Mouse (Mus musculus) kidney, embryonic 16.5 days (tissue): ENCODE measurements around the gene Dusp5. TPM values are rescaled to one million over a fixed set of nuclear protein-coding genes. Genes with fewer than 3 reads are reported as not detected.
A peak's percentile ranks its signal among the peaks of the same experiment; 100 is the strongest.

Source experiments
- ATAC-seq: fragments of 200-750 bp; cut with Nextera tagmentation; 2 replicates; pipeline ENCODE4 v1.8.0; 2017; ENCODE audit warnings: moderate TSS enrichment; ENCODE audit not compliant: low FRiP score, low TSS enrichment
- H3K27ac ChIP-seq: fragments of 300-500 bp; sonication (generic); 2 replicates; pipeline ENCODE4 v1.5.1; 2014; ENCODE audit warnings: low read length
- H3K27me3 ChIP-seq: fragments of 300-500 bp; sonication (generic); 2 replicates; pipeline ENCODE4 v1.6.1; 2014; ENCODE audit warnings: low read length, control low read depth, mixed read lengths; ENCODE audit not compliant: insufficient read depth
- H3K36me3 ChIP-seq: fragments of 300-500 bp; sonication (generic); 2 replicates; pipeline ENCODE4 v1.6.1; 2014; ENCODE audit warnings: low read length, control low read depth, mixed read lengths; ENCODE audit not compliant: insufficient read depth
- H3K4me1 ChIP-seq: fragments of 300-500 bp; sonication (generic); 2 replicates; pipeline ENCODE4 v1.6.1; 2014; ENCODE audit warnings: low read length, control low read depth, mixed read lengths; ENCODE audit not compliant: insufficient read depth
- H3K4me2 ChIP-seq: fragments of 300-500 bp; sonication (generic); replicated peaks from 2 replicates; pipeline ENCODE4 v1.6.1; 2014; ENCODE audit warnings: low read depth, low read length
- H3K4me3 ChIP-seq: fragments of 300-500 bp; sonication (generic); 2 replicates; pipeline ENCODE4 v1.5.1; 2014; ENCODE audit warnings: mild to moderate bottlenecking, low read length
- H3K9ac ChIP-seq: fragments of 300-500 bp; sonication (generic); replicated peaks from 2 replicates; pipeline ENCODE4 v1.6.1; 2014; ENCODE audit warnings: low read length
- H3K9me3 ChIP-seq: fragments of 300-500 bp; sonication (generic); 2 replicates; pipeline ENCODE4 v1.6.1; 2016; ENCODE audit warnings: low read length, control low read depth
- WGBS: fragments of 180-500 bp; shearing (Covaris S2); extraction: QIAGEN DNeasy Blood & Tissue Kit; methylation state at CpG from one replicate; pipeline ENCODE4 v1.1.7; 2014; 5-methylcytosine and 5-hydroxymethylcytosine counted together
- polyA plus RNA-seq: library from polyadenylated mRNA; unstranded; fragments of >200 nt; fragmentation: Nextera tagmentation; extraction: Ambion mirVana; gene quantifications from 2 replicates; pipeline ENCODE4 v1.2.1, GENCODE M21; 2015

The Dusp5 gene
- polyA plus RNA-seq, 1 experiment from 2014 or later, result 9.6 TPM

DNA sequence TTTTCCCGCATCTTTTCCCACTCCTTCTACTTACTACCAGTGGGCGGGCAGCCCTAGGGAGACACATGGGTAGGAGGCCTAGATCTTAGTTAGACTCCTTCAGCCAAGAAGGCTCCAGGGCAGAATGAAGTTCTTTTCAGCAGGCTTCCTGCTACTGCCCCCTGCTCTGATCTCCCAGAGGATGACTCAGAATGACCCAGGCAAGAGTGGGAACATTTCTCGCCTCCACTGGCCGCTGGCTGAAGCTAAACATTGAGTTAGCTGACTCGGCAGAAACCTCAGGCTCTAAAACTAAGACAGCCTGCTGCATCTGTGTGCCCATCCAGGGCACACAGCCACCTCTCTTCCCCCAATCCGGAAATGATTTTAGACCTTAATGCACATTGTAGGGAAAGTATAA lies 23.9 kb downstream of the Dusp5 start:
- Histone ChIP-seq H3K36me3 (no peaks in the 10 kb centered on the region), H3K27ac (no peak overlapping the region)
- no peak for ATAC-seq

DNA sequence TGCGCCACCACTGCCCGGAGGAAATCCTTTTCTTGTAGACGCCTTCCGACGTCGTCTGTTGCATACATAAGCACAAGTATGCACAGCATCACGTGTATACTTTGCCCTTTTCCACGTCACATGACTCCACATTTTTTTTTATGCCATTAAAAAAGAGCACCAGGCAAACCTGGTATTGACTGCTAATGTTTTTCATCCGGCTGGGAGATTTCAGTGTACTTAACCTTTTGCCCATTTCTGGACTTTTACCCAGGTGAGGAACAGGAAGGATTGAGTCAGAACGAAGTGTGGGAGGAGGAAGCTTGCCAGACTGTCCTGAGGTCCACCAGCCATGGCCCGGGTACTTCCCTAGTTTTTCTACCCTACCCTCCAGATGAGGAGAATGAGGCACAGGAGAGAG lies 25.5 kb downstream of the Dusp5 start:
- H3K4me1 ChIP-seq, result peaks cover 23% of the 10 kb centered on the region
- H3K4me2 ChIP-seq, result no peak overlapping the region
- no peak overlapping the region for H3K9ac ChIP-seq
- no peaks in the 10 kb centered on the region for H3K9me3 ChIP-seq
- ATAC-seq, result no peak
- no peaks in the 10 kb centered on the region for H3K27me3 ChIP-seq
- no peaks in the 10 kb centered on the region for H3K36me3 ChIP-seq
- WGBS, result 72% methylated on average over 11 of the region's 11 CpGs
- H3K4me3 ChIP-seq, result no peak overlapping the region
- no peak overlapping the region for H3K27ac ChIP-seq

More for the DNA sequence above, 23.9 kb downstream of the Dusp5 start:
- Histone ChIP-seq H3K4me3 (no peak overlapping the region), H3K4me2 (no peak overlapping the region), H3K9ac (no peak overlapping the region), H3K27me3 (no peaks in the 10 kb centered on the region), H3K9me3 (no peaks in the 10 kb centered on the region), H3K4me1 (peaks cover 31% of the 10 kb centered on the region)
- WGBS, result 26% methylated on average over 6 of the region's 6 CpGs

DNA sequence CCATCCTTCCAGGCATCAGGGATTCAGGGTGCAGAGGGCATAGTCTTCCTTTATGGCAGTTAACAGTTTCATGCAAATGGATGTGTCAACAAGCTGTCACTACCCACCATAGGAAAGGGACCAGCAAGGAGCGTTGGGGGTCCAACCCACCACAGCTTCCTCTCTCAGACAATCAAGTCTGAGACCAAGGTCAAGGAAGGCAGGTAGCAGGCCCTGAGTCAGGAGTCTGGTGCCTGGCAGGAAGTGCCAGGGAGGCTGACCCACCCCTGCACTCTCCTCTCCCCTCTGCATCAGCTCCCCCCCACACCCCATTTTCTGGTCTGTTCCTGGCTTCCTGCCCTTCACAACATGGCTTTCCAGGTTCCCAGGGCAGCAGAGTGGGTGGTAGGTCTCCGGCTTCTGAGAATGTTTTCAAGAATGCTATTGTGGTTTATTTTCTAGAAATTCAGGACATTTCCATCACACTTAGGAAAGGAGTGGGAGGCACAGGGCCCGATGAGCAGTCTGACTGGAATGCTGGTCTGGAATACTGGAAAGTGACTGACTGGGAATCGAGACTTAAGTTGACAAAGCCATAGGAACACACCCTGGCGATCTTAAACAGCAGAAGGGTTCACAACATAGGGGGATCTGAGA lies 26.2 kb downstream of the Dusp5 start:
- ATAC-seq, result no peak
- no peaks in the 10 kb centered on the region for H3K36me3 ChIP-seq
- 51% methylated on average over 5 of the region's 5 CpGs for WGBS

DNA sequence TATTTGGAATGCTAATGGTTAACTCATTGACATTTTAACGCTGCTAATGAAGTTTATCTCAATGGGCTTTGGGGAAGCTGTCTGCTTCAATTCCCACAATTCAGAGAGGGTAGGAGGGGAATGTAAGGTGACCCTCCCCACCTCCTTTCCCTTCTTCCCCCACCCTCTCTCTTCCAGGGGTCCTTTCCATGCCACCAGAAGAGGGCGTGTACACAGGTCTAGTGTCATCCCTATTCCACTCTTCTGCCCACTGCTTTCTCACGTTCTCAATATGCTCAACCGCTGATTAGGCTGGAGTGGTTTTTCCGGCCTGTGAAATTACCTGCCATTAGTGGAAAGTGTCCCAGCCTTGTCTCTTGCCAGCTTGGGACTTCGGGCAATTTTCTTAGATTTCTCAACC lies 27.9 kb downstream of the Dusp5 start:
- Histone ChIP-seq H3K36me3 (no peaks in the 10 kb centered on the region), H3K9ac (peak overlapping the region; percentile 24), H3K9me3 (no peaks in the 10 kb centered on the region), H3K4me1 (peaks cover 23% of the 10 kb centered on the region), H3K27me3 (no peaks in the 10 kb centered on the region), H3K4me2 (peak overlapping the region; percentile 50), H3K4me3 (peak overlapping the region; percentile 12), H3K27ac (no peak overlapping the region)
- 23% methylated on average over 6 of the region's 6 CpGs for WGBS
- no peak for ATAC-seq

More for the DNA sequence above, 26.2 kb downstream of the Dusp5 start:
- Histone ChIP-seq H3K27me3 (no peaks in the 10 kb centered on the region), H3K4me1 (peaks cover 23% of the 10 kb centered on the region), H3K9me3 (no peaks in the 10 kb centered on the region), H3K4me3 (no peak overlapping the region), H3K9ac (no peak overlapping the region), H3K27ac (no peak overlapping the region), H3K4me2 (no peak overlapping the region)

DNA sequence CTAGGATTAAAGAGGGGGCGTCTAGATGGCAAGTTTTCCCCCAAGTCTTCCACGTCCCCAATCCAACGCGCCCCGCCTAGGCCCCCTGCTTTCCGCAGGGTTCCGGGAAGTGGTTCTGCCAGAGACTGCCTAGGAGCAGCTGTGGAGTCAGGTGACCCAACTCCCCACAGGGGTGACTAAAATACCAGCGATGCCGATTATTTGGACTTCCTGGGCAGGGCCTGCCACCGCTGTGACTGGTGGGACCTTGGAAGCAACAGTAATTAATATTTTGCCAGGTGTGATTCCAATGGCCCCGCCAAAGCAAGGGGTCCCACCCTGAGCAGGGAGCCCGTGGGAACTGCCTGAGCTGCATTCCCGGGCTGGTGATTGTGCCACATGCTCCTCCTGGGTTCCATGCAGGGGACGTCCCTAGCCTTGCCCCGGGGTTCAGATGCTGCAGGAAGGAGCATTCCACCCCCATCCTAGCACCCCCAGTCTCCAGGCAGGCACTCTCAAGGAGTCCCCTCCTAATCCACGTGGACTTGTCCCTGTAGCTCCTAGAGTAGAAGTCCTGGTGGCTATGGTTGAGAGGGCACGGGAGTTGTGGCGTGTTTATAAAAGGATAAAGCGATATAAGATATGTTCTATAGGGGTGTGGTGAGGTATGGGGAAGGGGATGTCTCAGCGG lies 28.5 kb downstream of the Dusp5 start:
- peak overlapping the region; percentile 24 for H3K9ac ChIP-seq
- WGBS, result 23% methylated on average over 20 of the region's 20 CpGs
- peak overlapping the region; percentile 12 for H3K4me3 ChIP-seq
- no peak overlapping the region for H3K27ac ChIP-seq
- peaks cover 20% of the 10 kb centered on the region for H3K4me1 ChIP-seq
- H3K36me3 ChIP-seq, result no peaks in the 10 kb centered on the region
- peak overlapping the region; percentile 50 for H3K4me2 ChIP-seq
- no peaks in the 10 kb centered on the region for H3K27me3 ChIP-seq
- ATAC-seq, result peak; percentile 79
- H3K9me3 ChIP-seq, result no peaks in the 10 kb centered on the region

DNA sequence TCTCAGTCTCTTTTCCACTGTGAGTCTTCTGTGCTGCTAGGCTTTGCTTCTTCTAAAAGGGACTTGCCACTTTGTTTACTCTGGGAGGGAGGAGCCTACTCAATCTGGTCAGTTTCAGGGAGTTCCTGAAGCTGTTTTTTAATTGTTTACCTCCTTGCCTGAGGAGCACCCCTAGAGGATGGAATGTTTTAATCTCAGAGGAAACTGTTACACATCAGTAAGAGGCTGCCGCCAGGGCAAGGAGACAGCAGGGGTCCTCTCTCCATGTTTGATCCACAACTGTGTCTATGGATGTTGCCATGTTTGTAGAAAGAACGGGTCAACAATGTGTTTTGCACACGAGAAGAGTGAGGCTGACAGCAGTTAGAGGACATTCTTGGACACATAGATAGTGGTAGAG lies 31.5 kb downstream of the Dusp5 start:
- H3K4me3 ChIP-seq, result no peak overlapping the region
- H3K27me3 ChIP-seq, result no peaks in the 10 kb centered on the region
- H3K9me3 ChIP-seq, result no peaks in the 10 kb centered on the region; the same call in 1 of the 2 replicates
- H3K9ac ChIP-seq, result no peak overlapping the region
- no peak for ATAC-seq
- no peak overlapping the region for H3K27ac ChIP-seq
- no peak overlapping the region for H3K4me2 ChIP-seq
- 96% methylated on average over 3 of the region's 3 CpGs for WGBS
- peaks cover 11% of the 10 kb centered on the region for H3K4me1 ChIP-seq
- no peaks in the 10 kb centered on the region for H3K36me3 ChIP-seq

DNA sequence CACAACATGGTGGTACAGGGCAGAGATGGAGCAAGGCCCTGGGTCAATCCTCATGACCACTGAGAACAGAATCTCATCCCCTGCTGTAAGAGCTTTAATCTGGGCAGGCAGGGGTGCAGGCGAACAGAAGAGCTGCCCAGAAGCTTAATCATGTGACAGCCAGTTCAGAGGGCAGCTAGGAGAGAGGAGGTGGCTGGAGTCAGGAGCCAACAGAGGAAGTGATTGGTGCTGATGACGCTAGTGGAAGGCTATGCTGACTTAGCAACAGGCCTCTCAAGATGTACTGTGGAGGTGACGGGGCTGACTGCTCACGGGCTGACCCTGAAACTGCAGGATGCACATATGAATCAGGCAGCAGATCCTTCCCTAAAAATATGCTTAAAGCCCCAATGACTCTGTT lies 35.3 kb downstream of the Dusp5 start:
- no peak overlapping the region for H3K27ac ChIP-seq
- WGBS, result 37% methylated on average over 4 of the region's 4 CpGs
- peaks cover 6% of the 10 kb centered on the region for H3K9me3 ChIP-seq
- no peaks in the 10 kb centered on the region for H3K27me3 ChIP-seq
- no peak overlapping the region for H3K9ac ChIP-seq
- H3K36me3 ChIP-seq, result no peaks in the 10 kb centered on the region
- no peaks in the 10 kb centered on the region for H3K4me1 ChIP-seq
- no peak overlapping the region for H3K4me3 ChIP-seq
- no peak; the same call in 1 of the 2 replicates for ATAC-seq
- H3K4me2 ChIP-seq, result no peak overlapping the region

DNA sequence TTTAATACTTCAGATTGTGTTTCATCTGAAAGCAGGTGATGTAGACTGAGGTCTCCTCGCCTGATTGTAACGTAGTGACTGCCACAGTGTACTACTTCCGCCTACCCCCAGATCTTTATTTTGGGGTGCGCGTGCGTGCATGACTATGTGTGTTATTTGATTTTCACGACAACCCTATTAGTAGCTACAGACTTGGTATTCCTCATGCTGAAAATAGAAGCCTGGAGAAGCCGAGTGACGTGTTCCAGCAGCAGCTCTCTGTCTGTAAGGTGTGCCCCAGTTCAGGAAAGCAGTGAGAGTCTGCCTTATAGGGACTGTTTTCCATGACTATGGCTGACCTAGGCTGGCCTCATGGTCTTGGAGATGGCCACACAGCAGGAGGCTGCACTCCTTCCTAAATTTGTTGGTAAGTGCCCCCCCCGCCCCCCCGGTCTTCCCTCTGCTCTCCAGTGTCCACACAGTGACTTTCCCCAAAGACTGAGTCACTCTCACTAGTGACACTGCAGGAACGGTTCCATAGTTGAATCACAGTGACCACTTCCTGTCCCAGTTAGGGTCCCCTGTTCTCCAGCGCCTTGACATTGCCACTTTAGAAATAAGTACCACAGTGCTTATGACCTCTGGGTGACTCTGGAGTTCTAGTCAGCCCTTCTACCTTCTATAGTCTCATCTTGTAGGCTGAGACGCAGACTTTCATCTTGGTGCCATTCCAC lies 36.8 kb downstream of the Dusp5 start:
- Histone ChIP-seq H3K4me2 (no peak overlapping the region), H3K4me3 (no peak overlapping the region), H3K27ac (no peak overlapping the region), H3K4me1 (no peaks in the 10 kb centered on the region), H3K9me3 (peaks cover 6% of the 10 kb centered on the region), H3K9ac (no peak overlapping the region), H3K27me3 (no peaks in the 10 kb centered on the region), H3K36me3 (no peaks in the 10 kb centered on the region)
- ATAC-seq, result no peak
- WGBS, result 94% methylated on average over 14 of the region's 14 CpGs

DNA sequence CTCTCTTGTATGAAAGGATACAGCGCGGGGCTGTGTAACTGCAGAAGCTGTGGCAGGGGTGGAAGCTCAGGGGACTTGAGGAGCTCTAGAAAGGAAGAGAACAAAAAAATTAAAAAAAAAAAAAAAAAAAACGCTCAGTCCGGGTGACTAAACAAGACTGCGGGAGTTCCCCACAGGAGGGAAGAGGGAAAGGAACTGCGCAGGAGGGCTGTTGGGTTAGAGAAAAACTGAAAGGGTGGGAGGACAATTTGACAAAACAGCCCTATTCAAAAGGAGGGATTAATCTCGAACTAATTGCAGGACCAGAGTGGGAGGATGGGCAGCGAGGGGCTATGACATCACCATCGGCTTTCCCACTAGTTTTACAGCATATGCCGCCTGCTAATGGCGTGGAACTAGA lies 39.0 kb downstream of the Dusp5 start:
- Histone ChIP-seq H3K9me3 (peaks cover 6% of the 10 kb centered on the region), H3K9ac (no peak overlapping the region), H3K4me1 (no peaks in the 10 kb centered on the region), H3K4me2 (no peak overlapping the region), H3K36me3 (no peaks in the 10 kb centered on the region), H3K27ac (no peak overlapping the region), H3K4me3 (no peak overlapping the region), H3K27me3 (no peaks in the 10 kb centered on the region)
- 42% methylated on average over 11 of the region's 11 CpGs for WGBS
- ATAC-seq, result no peak

DNA sequence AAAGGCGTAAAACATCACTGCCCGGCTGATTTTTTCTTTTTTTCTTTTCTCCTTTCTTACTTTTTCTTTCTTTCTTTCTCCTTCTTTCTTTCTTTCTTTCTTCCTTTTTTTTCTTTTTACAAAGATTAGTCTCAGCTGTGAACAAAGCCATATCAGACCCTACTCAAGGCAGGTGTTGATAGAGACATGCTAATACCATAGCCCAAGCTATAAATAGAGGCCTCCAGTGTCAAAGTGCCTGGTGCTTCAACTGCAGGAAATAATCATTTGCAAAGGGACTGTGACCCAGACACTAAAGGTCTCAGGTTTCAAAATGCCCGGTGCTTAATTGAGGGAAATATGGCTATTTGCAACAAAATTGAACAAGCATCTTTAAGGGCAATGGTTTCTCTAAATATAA lies 39.6 kb downstream of the Dusp5 start:
- ATAC-seq, result no peak
- WGBS, result 73% methylated on average over 3 of the region's 3 CpGs
- peaks cover 6% of the 10 kb centered on the region; the same call in 1 of the 2 replicates for H3K9me3 ChIP-seq

More for the DNA sequence above, 39.6 kb downstream of the Dusp5 start:
- no peaks in the 10 kb centered on the region for H3K27me3 ChIP-seq
- H3K4me3 ChIP-seq, result no peak overlapping the region
- no peaks in the 10 kb centered on the region for H3K4me1 ChIP-seq
- no peak overlapping the region for H3K4me2 ChIP-seq
- H3K36me3 ChIP-seq, result no peaks in the 10 kb centered on the region
- no peak overlapping the region for H3K9ac ChIP-seq
- H3K27ac ChIP-seq, result no peak overlapping the region
